Mouse (Mus musculus): ENCODE measurements around the gene Fabp6. TPM values are rescaled to one million over a fixed set of nuclear protein-coding genes. Genes with fewer than 3 reads are reported as not detected.
A peak's percentile ranks its signal among the peaks of the same experiment; 100 is the strongest.

Gene Fabp6
- polyA plus RNA-seq, 1 experiment from 2014 or later = not detected

- Histone ChIP-seq H3K4me2 (replicated peaks) (no peak within 1 kb of the TSS), H3K9ac (replicated peaks) (no peak within 1 kb of the TSS), H3K27me3 (no peaks in the 10 kb centered on the region), H3K4me3 (no peak within 1 kb of the TSS), H3K9me3 (no peaks in the 10 kb centered on the region), H3K27ac (replicated peaks) (peak within 1 kb of the TSS; percentile 52; the same call in 1 of the 2 replicates), H3K36me3 (peaks cover 51% of the 10 kb centered on the region), H3K4me1 (no peaks in the 10 kb centered on the region)
- peak; percentile 39; the same call in 1 of the 2 replicates for ATAC-seq (ENCODE audit: low FRiP score, low read depth)
- 72% methylated on average over 7 of the region's 7 CpGs for WGBS
Measured at GRCm38 (mm10) chr11:43586324-43587090, 14.8 kb downstream of the Fabp6 start, which contains the start of gene 4933415A04Rik. Gene 4933415A04Rik (plus strand): TSS chr11:43587040.

DNA sequence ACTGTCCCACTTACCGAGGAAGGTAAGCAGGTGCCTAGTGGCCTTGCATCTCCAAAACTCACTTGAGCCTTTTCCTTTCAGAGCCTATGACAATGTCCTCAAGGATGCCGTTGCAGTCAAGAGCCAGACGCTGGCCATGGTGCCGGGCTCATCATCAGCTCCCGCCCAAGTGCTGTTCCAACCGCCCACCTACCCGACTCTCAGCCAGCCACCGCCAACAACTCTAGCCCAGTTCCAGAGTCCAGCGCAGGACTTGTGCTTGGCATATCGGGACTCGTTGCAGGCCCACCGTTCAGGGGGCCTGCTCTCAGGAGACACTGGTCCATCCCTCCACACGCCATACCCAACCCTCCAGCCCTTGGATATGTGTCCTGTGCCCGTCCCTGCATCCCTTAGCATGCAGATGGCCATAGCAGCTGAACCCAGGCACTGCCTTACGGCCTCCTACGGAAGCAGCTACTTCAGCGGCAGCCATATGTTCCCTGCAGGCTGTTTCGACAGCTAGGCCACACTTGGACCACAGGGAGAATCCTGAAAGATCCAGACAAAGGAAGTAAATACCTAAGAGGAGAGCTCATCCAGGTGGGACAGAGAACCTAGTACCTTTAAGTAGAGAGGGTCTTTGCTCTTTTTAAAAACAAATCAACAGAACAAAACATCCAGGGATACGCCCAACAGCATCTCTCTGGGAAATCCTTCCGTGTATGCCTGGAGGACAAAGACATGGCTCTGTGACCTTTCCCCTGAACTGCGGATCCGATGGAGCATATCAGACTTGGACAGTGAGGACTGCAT lies 15.9 kb downstream of the Fabp6 start:
- Histone ChIP-seq H3K36me3 (peaks cover 60% of the 10 kb centered on the region), H3K9me3 (no peaks in the 10 kb centered on the region), H3K27ac (replicated peaks) (peak overlapping the region; percentile 52; the same call in 1 of the 2 replicates), H3K27me3 (no peaks in the 10 kb centered on the region), H3K4me3 (no peak overlapping the region), H3K9ac (replicated peaks) (no peak overlapping the region), H3K4me1 (no peaks in the 10 kb centered on the region), H3K4me2 (replicated peaks) (no peak overlapping the region)
- WGBS = 90% methylated on average over 22 of the region's 22 CpGs
- 0 out of 2 replicates have a peak, but pooled peaks have one; percentile 23 for ATAC-seq (ENCODE audit: low FRiP score, low read depth)

GRCm38 (mm10) chr11:43577713-43578478 lies 23.4 kb downstream of the Fabp6 start:
- peaks cover 26% of the 10 kb centered on the region for H3K4me1 ChIP-seq
- no peak for ATAC-seq (ENCODE audit: low FRiP score, low read depth)
- no peak overlapping the region for H3K9ac ChIP-seq (replicated peaks)
- H3K36me3 ChIP-seq = peaks cover 28% of the 10 kb centered on the region
- WGBS = 39% methylated on average over 11 of the region's 11 CpGs
- 0 out of 2 replicates have a peak overlapping the region, but pooled peaks have one; percentile 12 for H3K27ac ChIP-seq (replicated peaks)
- no peak overlapping the region for H3K4me3 ChIP-seq
- no peaks in the 10 kb centered on the region for H3K27me3 ChIP-seq
- no peak overlapping the region for H3K4me2 ChIP-seq (replicated peaks)
- H3K9me3 ChIP-seq = no peaks in the 10 kb centered on the region

DNA sequence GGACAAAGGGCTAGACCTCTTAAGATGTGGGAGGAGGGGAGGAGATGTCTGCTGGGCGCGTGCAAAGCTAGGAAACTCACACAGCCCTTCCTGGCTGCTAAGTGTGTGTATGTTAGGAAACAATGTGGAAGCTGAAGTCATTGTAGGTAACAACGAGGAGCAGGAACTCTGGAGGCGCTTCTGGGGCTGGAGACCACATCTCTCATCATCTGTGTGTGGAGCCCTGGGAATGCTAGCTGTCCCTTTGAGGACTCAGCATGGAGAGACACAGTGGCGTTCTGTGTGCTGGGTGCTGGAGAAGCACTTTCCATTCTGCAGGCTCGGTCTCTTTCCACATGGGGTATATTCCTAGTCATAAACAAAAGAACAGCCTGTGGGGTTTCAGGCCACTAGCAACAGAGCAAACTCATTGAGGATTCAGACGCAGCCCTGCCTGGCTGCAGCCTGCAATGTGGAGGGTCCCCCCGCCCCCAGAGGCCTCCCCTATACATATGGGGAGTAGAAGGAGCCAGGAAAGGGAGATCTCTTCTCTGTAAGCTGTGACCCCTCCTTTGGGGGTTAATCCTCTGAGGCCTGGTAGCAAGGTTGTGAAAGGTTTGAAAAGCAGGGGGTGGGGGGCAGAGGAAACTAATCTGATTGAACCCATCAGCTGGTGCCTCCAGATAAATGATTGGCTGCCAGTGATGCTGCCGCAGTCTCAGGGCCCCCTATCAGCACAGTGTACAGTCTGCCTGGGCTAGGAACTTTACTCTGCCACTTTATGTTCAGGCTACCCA lies 25.8 kb downstream of the Fabp6 start:
- Histone ChIP-seq H3K36me3 (peaks cover 13% of the 10 kb centered on the region), H3K27ac (replicated peaks) (peak overlapping the region; percentile 97), H3K9ac (replicated peaks) (peak overlapping the region; percentile 47), H3K27me3 (no peaks in the 10 kb centered on the region), H3K4me1 (peaks cover 39% of the 10 kb centered on the region), H3K4me3 (no peak overlapping the region), H3K9me3 (no peaks in the 10 kb centered on the region), H3K4me2 (replicated peaks) (peak overlapping the region; percentile 43)
- WGBS = 3% methylated on average over 9 of the region's 9 CpGs
- ATAC-seq (ENCODE audit: low FRiP score, low read depth) = peak; percentile 96

DNA sequence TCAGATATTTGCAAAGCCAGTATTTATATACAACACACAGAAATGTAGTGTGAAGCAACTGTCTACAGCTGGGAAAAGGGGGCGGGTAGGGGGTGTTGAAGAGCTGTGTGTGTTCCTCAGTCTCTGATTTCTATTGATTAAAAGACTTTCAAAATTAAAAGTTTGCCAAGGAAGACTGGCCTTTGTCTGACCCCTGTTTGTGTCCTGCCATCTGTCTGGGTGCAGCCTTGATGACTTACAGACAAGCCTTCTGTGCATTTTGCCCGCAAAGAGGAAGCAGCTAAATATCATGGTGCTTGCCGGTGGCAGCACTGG lies 26.3 kb downstream of the Fabp6 start:
- Histone ChIP-seq H3K36me3 (peaks cover 10% of the 10 kb centered on the region), H3K4me2 (replicated peaks) (peak overlapping the region; percentile 43), H3K9me3 (no peaks in the 10 kb centered on the region), H3K4me1 (peaks cover 41% of the 10 kb centered on the region), H3K27ac (replicated peaks) (peak overlapping the region; percentile 97), H3K27me3 (no peaks in the 10 kb centered on the region), H3K4me3 (no peak overlapping the region), H3K9ac (replicated peaks) (peak overlapping the region; percentile 47)
- ATAC-seq (ENCODE audit: low FRiP score, low read depth) = no peak
- 5% methylated on average over 3 of the region's 3 CpGs for WGBS

DNA sequence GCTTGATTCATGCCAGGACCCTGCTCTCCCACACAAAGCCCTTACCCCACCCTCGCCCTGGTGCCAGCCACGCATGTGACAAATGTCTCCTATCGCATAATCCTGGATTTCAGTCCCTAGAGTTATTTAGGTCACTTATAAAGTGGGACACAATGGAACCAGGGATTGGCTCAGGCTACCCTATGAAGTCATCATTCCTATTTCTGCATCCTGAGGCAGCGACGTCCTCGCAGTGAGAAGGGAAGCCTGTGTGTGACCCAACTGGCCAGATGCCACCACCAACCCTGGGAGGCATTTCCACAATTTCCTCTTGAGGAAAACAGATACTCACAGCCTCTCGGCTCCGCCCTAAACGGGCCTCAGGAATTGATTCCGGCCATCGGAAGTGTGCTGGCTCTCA lies 31.7 kb downstream of the Fabp6 start:
- Histone ChIP-seq H3K36me3 (no peaks in the 10 kb centered on the region), H3K9me3 (no peaks in the 10 kb centered on the region), H3K4me3 (no peak overlapping the region), H3K4me1 (peaks cover 43% of the 10 kb centered on the region), H3K27me3 (no peaks in the 10 kb centered on the region), H3K27ac (replicated peaks) (0 out of 2 replicates have a peak overlapping the region, but pooled peaks have one; percentile 7), H3K4me2 (replicated peaks) (no peak overlapping the region), H3K9ac (replicated peaks) (no peak overlapping the region)
- WGBS = 76% methylated on average over 11 of the region's 11 CpGs
- ATAC-seq (ENCODE audit: low FRiP score, low read depth) = no peak

DNA sequence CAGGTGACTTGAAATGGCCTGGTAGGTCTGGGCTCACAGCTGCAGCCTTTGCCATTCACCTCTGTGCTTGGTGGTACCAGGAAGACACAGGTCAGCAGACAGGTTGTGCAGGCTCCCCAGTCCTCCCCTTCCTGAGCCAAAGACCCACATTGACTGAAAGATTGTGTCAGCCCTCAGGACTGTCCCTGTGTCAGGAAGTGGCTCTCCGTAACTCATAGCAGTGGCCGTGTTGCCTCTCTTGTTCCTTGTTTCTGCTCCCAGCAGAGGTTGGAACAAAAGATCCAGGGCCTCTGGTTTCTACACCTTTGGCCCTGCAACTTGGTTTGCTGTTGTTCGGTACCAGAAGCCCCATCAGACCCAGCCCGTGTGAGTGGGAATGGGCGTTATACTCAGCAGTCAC lies 32.2 kb downstream of the Fabp6 start:
- H3K9me3 ChIP-seq = no peaks in the 10 kb centered on the region
- no peaks in the 10 kb centered on the region for H3K36me3 ChIP-seq
- no peak overlapping the region for H3K9ac ChIP-seq (replicated peaks)
- 0 out of 2 replicates have a peak overlapping the region, but pooled peaks have one; percentile 7 for H3K27ac ChIP-seq (replicated peaks)
- H3K4me3 ChIP-seq = no peak overlapping the region
- 87% methylated on average over 5 of the region's 5 CpGs for WGBS
- H3K4me2 ChIP-seq (replicated peaks) = no peak overlapping the region
- H3K27me3 ChIP-seq = no peaks in the 10 kb centered on the region
- ATAC-seq (ENCODE audit: low FRiP score, low read depth) = no peak
- peaks cover 47% of the 10 kb centered on the region for H3K4me1 ChIP-seq

DNA sequence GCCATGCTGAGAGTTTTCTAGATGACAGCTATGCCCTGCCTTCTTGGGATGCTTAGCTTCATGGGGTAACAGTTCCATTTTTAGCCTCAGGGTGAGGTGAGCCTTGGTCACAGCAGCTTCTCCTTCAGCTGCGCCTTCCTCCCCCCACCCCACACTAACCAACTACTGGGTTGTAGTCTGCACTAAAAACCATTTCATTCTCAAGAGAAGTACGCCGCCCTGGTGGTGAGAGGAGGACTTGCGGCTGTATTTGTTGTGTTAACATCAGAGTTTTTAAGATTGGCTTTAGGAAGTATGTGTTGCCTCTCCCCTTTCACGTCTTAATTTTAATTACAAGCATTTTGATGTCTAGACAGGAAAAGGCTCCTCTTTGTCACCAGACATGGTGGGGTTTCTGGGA lies 33.1 kb downstream of the Fabp6 start:
- 64% methylated on average over 5 of the region's 5 CpGs for WGBS
- Histone ChIP-seq H3K27ac (replicated peaks) (no peak overlapping the region), H3K4me1 (peaks cover 55% of the 10 kb centered on the region), H3K4me3 (no peak overlapping the region), H3K9ac (replicated peaks) (no peak overlapping the region), H3K4me2 (replicated peaks) (no peak overlapping the region), H3K27me3 (no peaks in the 10 kb centered on the region), H3K36me3 (peaks cover under 1% of the 10 kb centered on the region; the same call in 1 of the 2 replicates), H3K9me3 (no peaks in the 10 kb centered on the region)
- no peak for ATAC-seq (ENCODE audit: low FRiP score, low read depth)

DNA sequence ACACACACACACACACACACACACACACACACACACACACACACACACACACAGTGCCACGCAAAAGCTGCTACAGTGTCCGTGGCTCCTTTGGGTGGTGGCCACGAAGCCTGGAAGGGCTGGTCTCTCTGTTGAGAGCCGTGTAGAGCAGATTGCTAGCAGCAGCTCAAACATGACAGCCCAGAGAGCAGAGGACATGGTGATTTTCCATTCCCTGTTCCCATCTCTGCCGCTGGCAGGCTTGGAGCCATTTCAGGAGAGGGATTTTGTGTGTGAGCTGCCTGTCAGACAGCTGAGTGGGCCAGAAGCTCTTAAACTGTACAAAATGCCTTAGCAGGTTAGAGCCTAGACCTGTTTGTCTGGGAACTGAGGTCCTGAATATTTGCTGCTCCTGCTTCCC lies 34.6 kb downstream of the Fabp6 start:
- H3K4me3 ChIP-seq = no peak overlapping the region
- WGBS = 58% methylated on average over 5 of the region's 5 CpGs
- H3K27ac ChIP-seq (replicated peaks) = peak overlapping the region; percentile 70
- H3K4me2 ChIP-seq (replicated peaks) = no peak overlapping the region
- ATAC-seq (ENCODE audit: low FRiP score, low read depth) = no peak
- H3K27me3 ChIP-seq = no peaks in the 10 kb centered on the region
- no peaks in the 10 kb centered on the region for H3K9me3 ChIP-seq
- H3K4me1 ChIP-seq = peaks cover 52% of the 10 kb centered on the region
- H3K9ac ChIP-seq (replicated peaks) = no peak overlapping the region
- H3K36me3 ChIP-seq = peaks cover 11% of the 10 kb centered on the region; the same call in 1 of the 2 replicates

GRCm38 (mm10) chr11:43565852-43566251 lies 35.5 kb downstream of the Fabp6 start:
- Histone ChIP-seq H3K9me3 (no peaks in the 10 kb centered on the region), H3K4me2 (replicated peaks) (peak overlapping the region; percentile 15; the same call in 1 of the 2 replicates), H3K36me3 (peaks cover 11% of the 10 kb centered on the region; the same call in 1 of the 2 replicates), H3K4me1 (peaks cover 48% of the 10 kb centered on the region), H3K9ac (replicated peaks) (no peak overlapping the region; the same call in 1 of the 2 replicates), H3K27ac (replicated peaks) (peak overlapping the region; percentile 70), H3K27me3 (no peaks in the 10 kb centered on the region), H3K4me3 (no peak overlapping the region)
- ATAC-seq (ENCODE audit: low FRiP score, low read depth) = peak; percentile 65
- 3% methylated on average over 8 of the region's 8 CpGs for WGBS

GRCm38 (mm10) chr11:43565414-43565813 lies 35.9 kb downstream of the Fabp6 start:
- WGBS = 16% methylated on average over 2 of the region's 2 CpGs
- H3K4me1 ChIP-seq = peaks cover 51% of the 10 kb centered on the region
- H3K9me3 ChIP-seq = no peaks in the 10 kb centered on the region

More at GRCm38 (mm10) chr11:43565414-43565813, 35.9 kb downstream of the Fabp6 start:
- Histone ChIP-seq H3K9ac (replicated peaks) (no peak overlapping the region; the same call in 1 of the 2 replicates), H3K4me3 (no peak overlapping the region), H3K36me3 (peaks cover 11% of the 10 kb centered on the region; the same call in 1 of the 2 replicates), H3K27me3 (no peaks in the 10 kb centered on the region), H3K27ac (replicated peaks) (peak overlapping the region; percentile 70), H3K4me2 (replicated peaks) (peak overlapping the region; percentile 15; the same call in 1 of the 2 replicates)
- peak; percentile 13; the same call in 1 of the 2 replicates for ATAC-seq (ENCODE audit: low FRiP score, low read depth)

Data from midbrain, embryonic 12.5 days (tissue).